Mouse (Mus musculus) CD4-positive, CD25-positive, alpha-beta regulatory T cell, adult 4 months (primary cell): ENCODE measurements at regions not wholly inside any gene's neighbourhood (a gene's known extent, or its start where the extent isn't known, plus 50 kb on each side); places are given as distances from the start of the nearest gene placed in this dataset.

ENCODE experiments used
- ATAC-seq: one replicate; pipeline ENCODE4 v1.8.0; 2017

GRCm38 (mm10) chr7:51790690-51791560 is 70.9 kb upstream of the Gas2 start:
- ATAC-seq = no peak

- no peak for ATAC-seq
Measured at GRCm38 (mm10) chr7:51791561-51791863, 70.3 kb upstream of the Gas2 start.
